Mouse (Mus musculus) thymus, adult 2 months (tissue): ENCODE measurements around the gene Btk.

ENCODE experiments used
- CTCF ChIP-seq: fragments of 200-500 bp; IDR thresholded peaks from 2 replicates; pipeline ENCODE4 v1.5.1; 2012; ENCODE audit warnings: mild to moderate bottlenecking, control low read depth, low read length, moderate library complexity, borderline replicate concordance; ENCODE audit not compliant: control insufficient read depth, poor library complexity, insufficient read depth; ENCODE audit errors: extremely low read depth
- POLR2A ChIP-seq: fragments of 200-500 bp; IDR thresholded peaks from 2 replicates; pipeline ENCODE4 v1.6.1; 2012; ENCODE audit warnings: mild to moderate bottlenecking, low read length, control low read depth, moderate library complexity; ENCODE audit not compliant: control insufficient read depth, poor library complexity, insufficient read depth; ENCODE audit errors: extremely low read depth

GRCm38 (mm10) chrX:134533346-134533745 lies 50.0 kb downstream of the Btk start:
- TF ChIP-seq CTCF (no peak), POLR2A (no peak)
